Mouse (Mus musculus): ENCODE results near the gene Phactr4.

GRCm38 (mm10) chr4:132345135-132345842 is 77.0 kb downstream of the Phactr4 start:
- TF ChIP-seq CTCF (IDR thresholded peaks at IDR 0.05; ENCODE audit: control insufficient read depth, insufficient read depth, insufficient read length): peak; percentile 90
- TF ChIP-seq MYOD1 (IDR thresholded peaks at IDR 0.05; ENCODE audit: control insufficient read depth, insufficient read length, low read depth): no peak
- TF ChIP-seq MYOG (IDR thresholded peaks at IDR 0.05; ENCODE audit: control insufficient read depth, extremely low read depth, insufficient read length): no peak
- TF ChIP-seq MAX (IDR thresholded peaks at IDR 0.05): peak; percentile 84
- no peak for TF ChIP-seq USF1 (IDR thresholded peaks at IDR 0.05; ENCODE audit: low read depth)
